Mouse (Mus musculus) cerebellum, adult 2 months (tissue): ENCODE measurements around the gene Med13l.

Experiments
- CTCF ChIP-seq: fragments of 200-500 bp; IDR thresholded peaks from 2 replicates; pipeline ENCODE4 v1.5.1; 2011; ENCODE audit warnings: low read depth, mild to moderate bottlenecking, control low read depth, low read length, moderate library complexity, borderline replicate concordance; ENCODE audit not compliant: insufficient read depth
- POLR2A ChIP-seq: fragments of 200-500 bp; IDR thresholded peaks from 2 replicates; pipeline ENCODE4 v1.6.1; 2011; ENCODE audit warnings: low read length, control low read depth, borderline replicate concordance; ENCODE audit not compliant: insufficient read depth

DNA sequence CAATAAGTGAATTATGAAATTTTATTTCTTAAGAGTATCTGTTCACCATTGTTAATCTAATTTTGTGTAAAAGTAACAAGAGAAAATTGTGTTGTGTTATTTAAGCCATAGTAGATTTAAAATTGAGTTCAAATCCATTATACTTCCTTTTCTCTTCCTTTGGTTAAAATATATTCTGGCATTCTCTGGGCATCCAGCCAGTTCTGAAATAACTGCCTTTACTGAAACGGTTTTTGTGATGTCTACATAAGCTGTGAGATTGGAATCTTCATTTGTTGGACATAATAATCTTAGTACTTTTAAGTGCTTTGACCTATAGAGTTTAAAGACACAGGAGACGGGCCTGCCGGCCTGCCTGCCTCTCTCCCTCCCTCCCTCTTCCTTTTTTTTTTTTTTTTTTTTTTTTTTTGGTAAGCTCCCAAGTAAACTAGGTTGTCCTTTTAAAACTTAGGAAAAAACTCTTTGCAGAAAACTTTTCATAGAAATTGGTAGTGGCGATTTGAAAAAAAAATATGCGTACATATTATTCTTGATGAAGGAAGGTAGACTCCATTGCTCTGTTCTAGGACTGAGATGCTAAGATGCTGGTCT, 78.7 kb downstream of the Med13l start:
- TF ChIP-seq CTCF (no peak), POLR2A (no peak)
